ENCODE assay signal across 19 mouse cellular contexts in the genomic region with DNA sequence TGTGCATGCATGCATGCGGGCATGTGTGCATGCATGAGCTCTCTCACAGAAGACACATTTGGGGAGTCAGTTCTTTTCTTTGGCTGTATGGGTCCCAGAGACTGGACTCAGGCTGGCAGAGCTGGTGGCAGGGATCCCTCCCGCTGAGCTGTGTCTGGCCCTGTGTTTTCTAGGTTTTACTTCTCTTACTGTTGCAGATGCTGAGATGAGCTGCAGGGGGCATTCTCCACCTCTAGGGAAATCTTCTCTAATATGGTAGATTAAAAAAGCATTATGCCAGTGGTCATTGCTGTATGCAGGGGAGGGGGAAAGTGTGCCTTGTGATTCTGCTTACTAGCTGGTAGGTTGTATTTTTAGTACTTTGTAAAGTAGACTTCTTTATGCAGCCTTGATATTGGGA. TPM values are rescaled to one million over a fixed set of nuclear protein-coding genes. Genes with fewer than 3 reads are reported as not detected.
DNase-seq lines count a peak whose midpoint lies in the region; ATAC-seq and TF ChIP-seq lines count a peak whose summit lies in the region.
"Had no signal": no experiment of that assay in that cellular context is flagged by ENCODE, and none has a peak within 500 bp of the region (broad histone marks: within the 10 kb centered on the region; RNA-seq: fewer than 3 reads in every experiment).

No protein-coding gene starts in this region.

- no peak overlapping the region for H3K4me3 ChIP-seq in gastrocnemius, adult 2 months
- H3K4me3 ChIP-seq in left cerebral cortex, adult 2 months = no peak overlapping the region
- H3K4me3 ChIP-seq in neural tube, embryonic 15.5 days (replicated peaks) = no peak overlapping the region
- no peak overlapping the region for H3K4me3 ChIP-seq in forebrain, embryonic 11.5 days (ENCODE audit: low read depth, low read length)
- H3K4me3 ChIP-seq: embryonic facial prominence, embryonic 13.5 days; forebrain, embryonic 10.5 days; midbrain, embryonic 15.5 days had no signal

- no peaks in the 10 kb centered on the region for H3K27me3 ChIP-seq in neural tube, embryonic 15.5 days (replicated peaks)
- H3K27me3 ChIP-seq in forebrain, embryonic 11.5 days (ENCODE audit: control insufficient read depth, insufficient read depth, low read length) = no peaks in the 10 kb centered on the region
- H3K27me3 ChIP-seq: embryonic facial prominence, embryonic 13.5 days; midbrain, embryonic 15.5 days had no signal

- 0 out of 2 replicates have a peak, but pooled peaks have one; percentile 32 for ATAC-seq in common myeloid progenitor, adult 5-6 weeks (replicated peaks; ENCODE audit: low read depth, poor library complexity, severe bottlenecking)
- ATAC-seq in neural tube, embryonic 15.5 days (ENCODE audit: low FRiP score) = no peak
- ATAC-seq in forebrain, embryonic 11.5 days (replicated peaks; ENCODE audit: low FRiP score) = no peak
- ATAC-seq: activated CD4-positive, CD25-positive, alpha-beta regulatory T cell, adult 4 months; inflammation-experienced regulatory T-cells, adult 6 months; midbrain, embryonic 15.5 days had no signal

- peaks cover 48% of the 10 kb centered on the region for H3K36me3 ChIP-seq in neural tube, embryonic 15.5 days
- H3K36me3 ChIP-seq in forebrain, embryonic 11.5 days (ENCODE audit: control insufficient read depth, insufficient read depth, low read length) = peaks cover 9% of the 10 kb centered on the region; the same call in 1 of the 2 replicates

- 85% methylated on average over 2 of the region's 2 CpGs for WGBS in neural tube, embryonic 15.5 days
- 83% methylated on average over 2 of the region's 2 CpGs for WGBS in forebrain, embryonic 11.5 days

- no peaks in the 10 kb centered on the region for H3K9me3 ChIP-seq in neural tube, embryonic 15.5 days (replicated peaks)
- no peaks in the 10 kb centered on the region for H3K9me3 ChIP-seq in forebrain, embryonic 11.5 days (ENCODE audit: control insufficient read depth, low read length)
- H3K9me3 ChIP-seq: embryonic facial prominence, embryonic 13.5 days; forebrain, embryonic 10.5 days; midbrain, embryonic 15.5 days had no signal

- TF ChIP-seq CTCF in gastrocnemius, adult 2 months (IDR thresholded peaks at IDR 0.05) = peak; percentile 25; the same call in 1 of the 2 replicates
- peak; percentile 52 for TF ChIP-seq CTCF in left cerebral cortex, adult 2 months (IDR thresholded peaks at IDR 0.05)

- H3K4me2 ChIP-seq in neural tube, embryonic 15.5 days = no peak overlapping the region
- H3K4me2 ChIP-seq in forebrain, embryonic 11.5 days (ENCODE audit: low read depth, low read length, severe bottlenecking) = no peak overlapping the region
- H3K4me2 ChIP-seq: embryonic facial prominence, embryonic 13.5 days; heart, embryonic 11.5 days; midbrain, embryonic 15.5 days had no signal

- H3K27ac ChIP-seq in gastrocnemius, adult 2 months = no peak overlapping the region
- H3K27ac ChIP-seq in left cerebral cortex, adult 2 months = no peak overlapping the region
- H3K27ac ChIP-seq in neural tube, embryonic 15.5 days (replicated peaks) = no peak overlapping the region
- H3K27ac ChIP-seq in forebrain, embryonic 11.5 days (ENCODE audit: low read depth, low read length) = no peak overlapping the region
- H3K27ac ChIP-seq: embryonic facial prominence, embryonic 13.5 days; forebrain, embryonic 10.5 days; macrophage; midbrain, embryonic 15.5 days had no signal

- H3K4me1 ChIP-seq in neural tube, embryonic 15.5 days = no peaks in the 10 kb centered on the region
- no peaks in the 10 kb centered on the region for H3K4me1 ChIP-seq in forebrain, embryonic 11.5 days (replicated peaks; ENCODE audit: control insufficient read depth, insufficient read depth, low read length)
- H3K4me1 ChIP-seq: forebrain, embryonic 10.5 days; midbrain, embryonic 15.5 days had no signal

- H3K9ac ChIP-seq in neural tube, embryonic 15.5 days (replicated peaks) = no peak overlapping the region
- no peak overlapping the region for H3K9ac ChIP-seq in forebrain, embryonic 11.5 days (ENCODE audit: low read length)
- H3K9ac ChIP-seq: embryonic facial prominence, embryonic 13.5 days; midbrain, embryonic 15.5 days had no signal

- no peak for DNase-seq in gastrocnemius, adult 2 months
- DNase-seq in gastrocnemius, postnatal 14 days = no peak
- DNase-seq in left cerebral cortex, adult 2 months (ENCODE audit: extremely low spot score in 1 of 2, low spot score in 2 of 2) = no peak
- DNase-seq in left cerebral cortex, postnatal 4 days = no peak
- DNase-seq in B cell, adult 2 months = peak; percentile 22 to 30
- no peak for DNase-seq in forebrain, embryonic 11.5 days (ENCODE audit: low spot score)
- DNase-seq: cerebellum, adult 11 months; heart, postnatal 4 days; kidney, postnatal 14 days; thymus, adult 18-20 months had no signal

- intact Hi-C loops in gastrocnemius, adult 2 months (cut with DNase I) = no loop called here
- intact Hi-C loops in gastrocnemius, postnatal 14 days (cut with DNase I; ENCODE audit: low total_unique reads) = no loop called here
- intact Hi-C loops in left cerebral cortex, adult 2 months (cut with DNase I) = no loop called here
- intact Hi-C loops in left cerebral cortex, postnatal 4 days (cut with DNase I) = loop anchor here (10.0 kb wide), 1 partner anchor 139 kb away; no protein-coding TSS in a partner anchor

RNA-seq across cellular contexts. Expression of a gene that starts 10.3 kb away (rescaled TPM):
- 1 to 10 TPM; 6.7 to 7.2 TPM for total RNA-seq in gastrocnemius, adult 2 months (2021)
- 10 to 100 TPM; 10.1 TPM for total RNA-seq in gastrocnemius, postnatal 14 days (2021)
- 10 to 100 TPM; 32.7 to 34.9 TPM for total RNA-seq in left cerebral cortex, adult 2 months (2021)
- total RNA-seq in left cerebral cortex, postnatal 4 days (2021) = 10 to 100 TPM; 38.6 to 39.5 TPM
- total RNA-seq in common myeloid progenitor, adult 5-6 weeks (2017) = 84.8 and 86.4 TPM in 2 replicates
- 32.2 and 35.8 TPM in 2 replicates for polyA plus RNA-seq in neural tube, embryonic 15.5 days (2015; fragmentation: Nextera tagmentation; extraction: Ambion mirVana)
- polyA plus RNA-seq in forebrain, embryonic 11.5 days (2014; fragmentation: Nextera tagmentation; extraction: Ambion mirVana) = 78.2 and 83.7 TPM in 2 replicates

RNA-seq across cellular contexts. Expression of a gene that starts 10.4 kb away (rescaled TPM):
- total RNA-seq in gastrocnemius, adult 2 months (2021) = under 1 TPM in 1 of 2 experiments, not detected in 1; 0.11 TPM
- total RNA-seq in gastrocnemius, postnatal 14 days (2021) = 1 to 10 TPM in 1 of 2 experiments, under 1 TPM in 1; 1.00 to 2.0 TPM
- 1 to 10 TPM; 6.9 to 8.1 TPM for total RNA-seq in left cerebral cortex, adult 2 months (2021)
- 1 to 10 TPM; 4.2 to 4.9 TPM for total RNA-seq in left cerebral cortex, postnatal 4 days (2021)
- 95.8 and 105 TPM in 2 replicates for total RNA-seq in common myeloid progenitor, adult 5-6 weeks (2017)
- 5.4 and 16.3 TPM in 2 replicates for polyA plus RNA-seq in neural tube, embryonic 15.5 days (2015; fragmentation: Nextera tagmentation; extraction: Ambion mirVana)
- polyA plus RNA-seq in forebrain, embryonic 11.5 days (2014; fragmentation: Nextera tagmentation; extraction: Ambion mirVana) = 87.9 and 93.7 TPM in 2 replicates

Comparison
In these comparisons a context has a peak if more than half of its experiments do, and no peak if none do; other contexts are left out.
1. DNase-seq: peak in B cell, adult 2 months (2 of 2); none in gastrocnemius, adult 2 months (single experiment), gastrocnemius, postnatal 14 days (single experiment), left cerebral cortex, adult 2 months (0 of 2), left cerebral cortex, postnatal 4 days (single experiment) and forebrain, embryonic 11.5 days (single experiment).
2. RNA of a gene that starts 10.4 kb away (total RNA-seq): 95.8 to 105 TPM in common myeloid progenitor, adult 5-6 weeks; 6.9 to 8.1 TPM in left cerebral cortex, adult 2 months, 4.2 to 4.9 TPM in left cerebral cortex, postnatal 4 days, 1.00 to 2.0 TPM in gastrocnemius, postnatal 14 days and 0.11 TPM in gastrocnemius, adult 2 months; every median in the first group is over 10 times any median in the second.